ENCODE assay signal across 24 mouse cellular contexts in the genomic region with DNA sequence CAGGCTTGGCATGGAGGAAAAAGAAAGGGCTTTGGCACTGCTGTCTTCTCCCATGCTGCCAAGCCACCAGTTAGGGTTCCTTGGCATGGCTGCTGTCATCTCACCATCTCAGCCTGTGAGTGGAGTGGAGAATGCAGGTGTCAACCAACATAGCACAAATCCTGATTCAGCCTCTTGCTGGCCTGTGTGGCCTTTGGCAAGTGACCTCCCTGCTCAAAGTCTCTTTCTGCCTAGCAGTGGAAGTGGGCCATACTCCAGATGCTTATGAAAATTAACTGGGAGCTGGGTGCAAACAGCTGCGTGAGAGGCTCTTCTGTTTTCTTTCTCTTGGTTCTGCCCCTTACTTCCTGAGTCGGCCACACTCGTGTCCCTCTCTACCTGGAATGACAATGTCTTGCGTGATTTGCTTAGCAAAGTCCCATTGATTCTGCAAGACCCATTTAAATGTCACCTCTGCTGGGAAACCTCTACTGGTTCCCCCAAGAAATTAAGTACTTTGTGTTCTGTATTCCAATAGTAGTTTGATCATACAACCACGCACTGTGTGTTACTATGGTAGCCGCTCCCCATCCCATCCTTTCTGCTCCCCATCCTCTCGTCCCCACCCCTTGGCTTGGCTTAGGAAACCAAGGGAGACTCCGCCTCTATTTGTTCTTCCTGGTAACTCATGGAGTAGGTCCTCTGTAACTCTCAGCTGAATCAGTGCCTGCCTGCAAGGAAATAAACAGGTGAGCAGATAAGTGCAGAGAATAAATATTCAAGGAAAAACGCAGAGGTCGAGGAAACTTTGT.
DNase-seq lines count a peak whose midpoint lies in the region; ATAC-seq and TF ChIP-seq lines count a peak whose summit lies in the region.
"Had no signal": no experiment of that assay in that cellular context is flagged by ENCODE, and none has a peak within 500 bp of the region (broad histone marks: within the 10 kb centered on the region; RNA-seq: fewer than 3 reads in every experiment).

No protein-coding gene starts in this region.

- H3K27me3 ChIP-seq in intestine, embryonic 16.5 days (replicated peaks; ENCODE audit: control insufficient read depth, insufficient read depth, low read length) = no peaks in the 10 kb centered on the region
- no peaks in the 10 kb centered on the region for H3K27me3 ChIP-seq in intestine, postnatal 0 days (replicated peaks; ENCODE audit: control insufficient read depth, insufficient read depth, low read length)
- H3K27me3 ChIP-seq: CH12.LX; heart, embryonic 13.5 days; limb, embryonic 15.5 days; lung, embryonic 15.5 days; neural tube, embryonic 15.5 days had no signal

- DNase-seq in layer of hippocampus, adult 2 months (ENCODE audit: low spot score in 2 of 2) = peak; percentile 47 to 79
- no peak for DNase-seq in layer of hippocampus, postnatal 10 days (ENCODE audit: low spot score in 2 of 2)
- peak; percentile 45 for DNase-seq in lung, postnatal 36 days
- no peak for DNase-seq in lung, postnatal 14 days
- DNase-seq in thymus, postnatal 4 days = no peak
- DNase-seq: adrenal gland, postnatal 25 days; cerebellum, adult 18-20 months; forebrain, postnatal 0 days; heart, adult 18-20 months; heart, postnatal 36 days; kidney, adult 8-10 months; right cerebral cortex, postnatal 14 days; spleen, adult 18-20 months; thymus, adult 2 months had no signal

- H3K9ac ChIP-seq in intestine, embryonic 16.5 days (ENCODE audit: low read depth, low read length) = no peak overlapping the region
- H3K9ac ChIP-seq in intestine, postnatal 0 days (ENCODE audit: low read depth, low read length) = no peak overlapping the region
- H3K9ac ChIP-seq: forebrain, postnatal 0 days; heart, embryonic 13.5 days; hindbrain, embryonic 14.5 days; limb, embryonic 15.5 days; lung, embryonic 15.5 days; neural tube, embryonic 15.5 days had no signal

- H3K9me3 ChIP-seq in intestine, embryonic 16.5 days (ENCODE audit: control insufficient read depth, low read length) = no peaks in the 10 kb centered on the region
- H3K9me3 ChIP-seq in intestine, postnatal 0 days (ENCODE audit: control insufficient read depth) = no peaks in the 10 kb centered on the region
- H3K9me3 ChIP-seq: forebrain, embryonic 10.5 days; heart, embryonic 13.5 days; limb, embryonic 15.5 days; lung, embryonic 15.5 days; neural tube, embryonic 15.5 days had no signal

- no peak overlapping the region for H3K4me3 ChIP-seq in intestine, embryonic 16.5 days (ENCODE audit: low read length)
- no peak overlapping the region for H3K4me3 ChIP-seq in intestine, postnatal 0 days (ENCODE audit: low read depth, low read length)
- H3K4me3 ChIP-seq in layer of hippocampus, adult 2 months = no peak overlapping the region
- H3K4me3 ChIP-seq: forebrain, embryonic 10.5 days; heart, embryonic 13.5 days; limb, embryonic 15.5 days; lung, embryonic 15.5 days; neural tube, embryonic 15.5 days had no signal

- TF ChIP-seq CTCF in intestine, postnatal 0 days (IDR thresholded peaks at IDR 0.05; ENCODE audit: low read depth) = no peak
- TF ChIP-seq CTCF in layer of hippocampus, adult 2 months (conservative IDR thresholded peaks at IDR 0.05) = no peak

- no peak overlapping the region for H3K27ac ChIP-seq in intestine, embryonic 16.5 days (ENCODE audit: low read length)
- H3K27ac ChIP-seq in intestine, postnatal 0 days (ENCODE audit: low read depth, low read length) = no peak overlapping the region
- peak overlapping the region; percentile 89 for H3K27ac ChIP-seq in layer of hippocampus, adult 2 months
- H3K27ac ChIP-seq: forebrain, embryonic 10.5 days; heart, embryonic 13.5 days; hindbrain, embryonic 14.5 days; limb, embryonic 15.5 days; lung, embryonic 15.5 days; neural tube, embryonic 15.5 days had no signal

- no peak overlapping the region for H3K4me2 ChIP-seq in intestine, embryonic 16.5 days (ENCODE audit: low read depth, low read length)
- H3K4me2 ChIP-seq in intestine, postnatal 0 days (replicated peaks; ENCODE audit: low read depth) = no peak overlapping the region
- H3K4me2 ChIP-seq: heart, embryonic 13.5 days; hindbrain, embryonic 14.5 days; limb, embryonic 15.5 days; lung, embryonic 15.5 days; neural tube, embryonic 15.5 days had no signal

- no peaks in the 10 kb centered on the region for H3K4me1 ChIP-seq in intestine, embryonic 16.5 days (ENCODE audit: control insufficient read depth, insufficient read depth, low read length)
- no peaks in the 10 kb centered on the region for H3K4me1 ChIP-seq in intestine, postnatal 0 days (replicated peaks; ENCODE audit: control insufficient read depth, insufficient read depth, low read length)

- 77% methylated on average over 10 of the region's 10 CpGs for WGBS in intestine, embryonic 16.5 days
- 66% methylated on average over 10 of the region's 10 CpGs for WGBS in intestine, postnatal 0 days

- 0 out of 2 replicates have a peak, but pooled peaks have one; percentile 48 for ATAC-seq in intestine, embryonic 16.5 days
- ATAC-seq in intestine, postnatal 0 days = no peak
- ATAC-seq: forebrain, postnatal 0 days; midbrain, embryonic 16.5 days had no signal

- H3K36me3 ChIP-seq in intestine, embryonic 16.5 days (ENCODE audit: control insufficient read depth, insufficient read depth, low read length) = no peaks in the 10 kb centered on the region
- no peaks in the 10 kb centered on the region for H3K36me3 ChIP-seq in intestine, postnatal 0 days (ENCODE audit: control insufficient read depth, insufficient read depth)
- H3K36me3 ChIP-seq: forebrain, embryonic 10.5 days; heart, embryonic 13.5 days; limb, embryonic 15.5 days; lung, embryonic 15.5 days; neural tube, embryonic 15.5 days had no signal

Comparison
In these comparisons a context has a peak if more than half of its experiments do, and no peak if none do; other contexts are left out.
1. DNase-seq: peak in layer of hippocampus, adult 2 months (2 of 2) and lung, postnatal 36 days (single experiment); none in layer of hippocampus, postnatal 10 days (0 of 2), lung, postnatal 14 days (single experiment) and thymus, postnatal 4 days (single experiment).